ENCODE assay signal across 18 mouse cellular contexts in genomic region chr9:107261792-107262191, GRCm38 (mm10). TPM values are rescaled to one million over a fixed set of nuclear protein-coding genes. Genes with fewer than 3 reads are reported as not detected.
DNase-seq lines count a peak whose midpoint lies in the region; ATAC-seq lines count a peak whose summit lies in the region.
"Had no signal": no experiment of that assay in that cellular context is flagged by ENCODE, and none has a peak within 500 bp of the region (broad histone marks: within the 10 kb centered on the region; RNA-seq: fewer than 3 reads in every experiment).

No protein-coding gene starts in this region.

- DNase-seq in cerebellum, adult 11-12 months = peak; percentile 49
- no peak for DNase-seq in cerebellum, postnatal 25 days
- peak; percentile 18 for DNase-seq in testis, postnatal 14 days (ENCODE audit: low spot score)
- no peak for DNase-seq in testis, postnatal 10 days (ENCODE audit: low spot score)
- DNase-seq in lung, postnatal 14 days = no peak
- DNase-seq: adrenal gland, adult 2 months; adrenal gland, postnatal 14 days; cerebellum, adult 2 months; cerebellum, postnatal 36 days; embryo, embryonic 11 days; gastrocnemius, postnatal 10 days; gastrocnemius, postnatal 36 days; heart, adult 2 months; heart, postnatal 14 days; heart, postnatal 4 days had no signal

- ATAC-seq in megakaryocyte-erythroid progenitor cell, adult 5-6 weeks (replicated peaks; ENCODE audit: low FRiP score, low TSS enrichment, poor library complexity, severe bottlenecking) = peak; percentile 64; the same call in 1 of the 2 replicates
- ATAC-seq: forebrain, embryonic 15.5 days; inflammation-experienced regulatory T-cells, adult 6 months had no signal

RNA-seq across cellular contexts. Expression of gene Mapkapk3, which starts 27.9 kb away (rescaled TPM):
- 26.8 and 34.0 TPM in 2 replicates for total RNA-seq in megakaryocyte-erythroid progenitor cell, adult 5-6 weeks (2014; fragmentation: Nextera tagmentation)
- 26.9 and 31.6 TPM in 2 replicates for total RNA-seq in megakaryocyte-erythroid progenitor cell, adult 5-6 weeks (2017)

RNA-seq across cellular contexts. Expression of gene Dock3, which starts 30.1 kb away (rescaled TPM):
- total RNA-seq in megakaryocyte-erythroid progenitor cell, adult 5-6 weeks (2014; fragmentation: Nextera tagmentation) = 0.09 TPM in 1 of 2 replicates, not detected in the other
- total RNA-seq in megakaryocyte-erythroid progenitor cell, adult 5-6 weeks (2017) = not detected in 2 replicates
- total RNA-seq: gastrocnemius, postnatal 36 days had no signal

RNA-seq across cellular contexts. Expression of gene Cish, which starts 34.0 kb away (rescaled TPM):
- total RNA-seq in megakaryocyte-erythroid progenitor cell, adult 5-6 weeks (2014; fragmentation: Nextera tagmentation) = 2.9 and 9.3 TPM in 2 replicates
- 1.2 and 1.6 TPM in 2 replicates for total RNA-seq in megakaryocyte-erythroid progenitor cell, adult 5-6 weeks (2017)

Comparison
In these comparisons a context has a peak if more than half of its experiments do, and no peak if none do; other contexts are left out.
1. DNase-seq: peak in cerebellum, adult 11-12 months (single experiment) and testis, postnatal 14 days (single experiment); none in cerebellum, postnatal 25 days (0 of 2), testis, postnatal 10 days (single experiment) and lung, postnatal 14 days (single experiment).